Mouse (Mus musculus): ENCODE results near the gene Gm19426. TPM values are rescaled to one million over a fixed set of nuclear protein-coding genes. Genes with fewer than 3 reads are reported as not detected.

Gm19426 gene
- polyA plus RNA-seq, 1 experiment from 2014 or later: 7.2 TPM

DNA sequence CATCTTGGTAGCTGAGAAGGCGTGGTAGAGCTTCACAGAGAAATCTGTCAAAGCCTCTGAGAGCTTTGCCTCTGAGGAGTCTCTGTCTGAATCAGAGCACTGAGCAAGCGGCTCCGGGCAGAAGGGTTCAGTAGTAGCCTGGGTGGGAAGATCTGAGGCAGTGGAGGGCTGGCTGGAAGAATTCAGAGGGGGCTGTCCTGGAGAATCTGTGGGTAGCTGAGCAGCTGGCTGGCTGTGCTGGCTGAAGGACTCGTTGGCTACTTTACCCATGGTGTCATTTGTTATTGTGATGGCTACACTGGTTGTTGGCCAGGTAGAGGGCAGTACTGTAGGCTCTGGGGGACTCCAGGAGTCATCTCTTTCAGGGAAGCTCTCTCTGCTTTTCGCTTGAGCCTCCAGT, 29.7 kb upstream of the Gm19426 start:
- ATAC-seq (ENCODE audit: insufficient read depth, low FRiP score, low read depth): no peak
- no peak overlapping the region for H3K4me2 ChIP-seq

GRCm38 (mm10) chr2:84772454-84772853, 29.0 kb upstream of the Gm19426 start:
- Histone ChIP-seq H3K9me3 (no peaks in the 10 kb centered on the region), H3K36me3 (no peaks in the 10 kb centered on the region), H3K4me2 (no peak overlapping the region), H3K4me1 (peaks cover 6% of the 10 kb centered on the region; the same call in 1 of the 2 replicates), H3K27me3 (replicated peaks) (no peaks in the 10 kb centered on the region), H3K9ac (no peak overlapping the region), H3K27ac (no peak overlapping the region), H3K4me3 (replicated peaks) (no peak overlapping the region)
- WGBS: 86% methylated on average over 4 of the region's 4 CpGs
- ATAC-seq (ENCODE audit: insufficient read depth, low FRiP score, low read depth): no peak

More for the DNA sequence above, 29.7 kb upstream of the Gm19426 start:
- Histone ChIP-seq H3K4me3 (replicated peaks) (no peak overlapping the region), H3K9me3 (no peaks in the 10 kb centered on the region), H3K4me1 (peaks cover 6% of the 10 kb centered on the region; the same call in 1 of the 2 replicates), H3K36me3 (no peaks in the 10 kb centered on the region), H3K27ac (no peak overlapping the region), H3K9ac (no peak overlapping the region), H3K27me3 (replicated peaks) (no peaks in the 10 kb centered on the region)
- WGBS: 65% methylated on average over 5 of the region's 5 CpGs

DNA sequence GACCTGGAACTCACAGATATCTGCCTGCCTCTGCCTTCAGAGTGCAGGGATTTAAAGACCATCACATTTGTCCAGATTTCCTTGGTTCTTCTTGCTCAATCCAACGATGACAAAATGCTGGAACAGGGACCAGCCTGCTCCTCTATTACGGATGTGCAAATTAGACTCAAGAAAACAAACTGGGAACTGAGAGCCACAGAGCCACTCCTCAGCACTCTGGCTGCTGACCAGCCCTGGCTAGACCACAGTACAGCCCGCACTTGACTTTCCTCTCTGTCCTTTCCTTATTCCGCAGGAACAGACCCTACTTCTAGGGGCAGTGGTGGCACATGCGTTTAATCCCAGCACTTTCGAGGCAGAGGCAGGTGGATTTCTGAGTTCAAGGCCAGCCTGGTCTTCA, 27.0 kb upstream of the Gm19426 start:
- Histone ChIP-seq H3K27ac (no peak overlapping the region), H3K4me2 (no peak overlapping the region), H3K36me3 (0 out of 2 replicates have a peak, but pooled peaks cover 2% of the 10 kb centered on the region), H3K4me3 (replicated peaks) (no peak overlapping the region), H3K27me3 (replicated peaks) (no peaks in the 10 kb centered on the region), H3K4me1 (peaks cover 4% of the 10 kb centered on the region; the same call in 1 of the 2 replicates), H3K9me3 (no peaks in the 10 kb centered on the region), H3K9ac (no peak overlapping the region)
- no peak for ATAC-seq (ENCODE audit: insufficient read depth, low FRiP score, low read depth)
- 68% methylated on average over 6 of the region's 6 CpGs for WGBS

DNA sequence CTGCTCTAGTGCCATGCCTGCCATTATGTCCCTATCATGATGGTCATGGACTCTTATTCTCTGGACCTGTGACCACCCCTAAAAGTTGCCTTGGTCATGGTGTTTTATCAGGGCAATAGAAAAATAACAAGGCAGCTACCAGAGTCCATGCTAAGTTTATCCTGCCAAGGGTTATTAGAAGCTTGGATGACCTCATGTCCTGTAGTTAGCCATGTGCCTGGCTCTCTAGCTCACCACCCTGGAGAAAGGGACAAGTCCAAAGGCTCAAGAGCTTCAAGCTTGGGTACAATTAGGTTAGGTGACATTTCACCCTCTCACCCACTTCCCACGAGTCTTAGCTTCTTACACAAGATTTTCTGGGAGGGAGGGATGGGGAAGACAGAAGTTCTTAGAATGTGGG, 19.4 kb upstream of the Gm19426 start:
- no peak overlapping the region for H3K9ac ChIP-seq
- 45% methylated on average over 1 of the region's 1 CpGs for WGBS
- no peaks in the 10 kb centered on the region for H3K27me3 ChIP-seq (replicated peaks)
- ATAC-seq (ENCODE audit: insufficient read depth, low FRiP score, low read depth): no peak
- H3K4me3 ChIP-seq (replicated peaks): no peak overlapping the region
- H3K4me2 ChIP-seq: no peak overlapping the region
- no peak overlapping the region for H3K27ac ChIP-seq
- 0 out of 2 replicates have a peak, but pooled peaks cover 2% of the 10 kb centered on the region for H3K36me3 ChIP-seq
- H3K9me3 ChIP-seq: no peaks in the 10 kb centered on the region
- H3K4me1 ChIP-seq: no peaks in the 10 kb centered on the region

DNA sequence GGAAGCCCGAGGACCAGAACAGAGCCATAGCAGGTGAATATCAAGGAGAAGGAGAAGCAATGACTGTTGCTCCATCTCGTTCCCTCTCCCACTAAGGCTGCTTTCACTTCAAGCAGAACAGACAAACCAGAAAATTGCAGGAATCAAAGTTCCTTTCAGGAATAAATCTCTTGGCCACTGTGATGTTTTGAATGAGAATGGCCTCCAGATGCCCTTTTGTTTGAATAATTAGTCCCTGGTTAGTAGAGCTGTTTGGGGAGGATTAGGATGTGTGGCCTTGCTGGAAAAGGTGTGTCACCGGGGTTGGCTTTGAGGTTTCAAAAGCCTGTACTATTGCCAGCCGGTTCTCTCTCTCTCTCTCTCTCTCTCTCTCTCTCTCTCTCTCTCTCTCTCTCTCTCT, 18.8 kb upstream of the Gm19426 start:
- ATAC-seq (ENCODE audit: insufficient read depth, low FRiP score, low read depth): no peak
- no peaks in the 10 kb centered on the region for H3K9me3 ChIP-seq
- 0 out of 2 replicates have a peak, but pooled peaks cover 2% of the 10 kb centered on the region for H3K36me3 ChIP-seq
- no peaks in the 10 kb centered on the region for H3K27me3 ChIP-seq (replicated peaks)
- H3K4me3 ChIP-seq (replicated peaks): no peak overlapping the region
- H3K9ac ChIP-seq: no peak overlapping the region
- no peak overlapping the region for H3K27ac ChIP-seq
- H3K4me2 ChIP-seq: no peak overlapping the region
- no peaks in the 10 kb centered on the region for H3K4me1 ChIP-seq
- 53% methylated on average over 4 of the region's 4 CpGs for WGBS

DNA sequence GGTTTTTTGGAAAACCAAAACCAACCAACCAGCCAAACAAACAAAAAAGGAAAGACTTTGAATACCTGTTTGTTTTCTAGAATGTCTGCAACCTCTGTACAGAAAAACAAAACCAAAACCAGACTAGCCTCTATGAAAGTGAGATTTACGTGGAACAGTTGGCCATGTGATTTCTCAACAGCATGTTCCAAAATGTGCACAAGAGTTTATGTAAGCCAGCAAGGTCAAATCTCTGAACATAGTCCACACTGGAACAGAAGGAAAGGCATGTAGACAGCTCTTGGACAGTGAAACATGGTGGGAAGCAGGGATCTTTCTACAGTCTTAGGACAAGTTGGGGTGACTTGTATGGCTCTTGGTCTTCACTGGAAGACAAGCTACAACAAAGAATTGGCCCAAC, 18.4 kb upstream of the Gm19426 start:
- Histone ChIP-seq H3K4me2 (no peak overlapping the region), H3K27ac (no peak overlapping the region), H3K27me3 (replicated peaks) (no peaks in the 10 kb centered on the region), H3K9me3 (no peaks in the 10 kb centered on the region), H3K4me1 (no peaks in the 10 kb centered on the region), H3K36me3 (0 out of 2 replicates have a peak, but pooled peaks cover 2% of the 10 kb centered on the region), H3K4me3 (replicated peaks) (no peak overlapping the region), H3K9ac (no peak overlapping the region)
- 84% methylated on average over 1 of the region's 1 CpGs for WGBS
- ATAC-seq (ENCODE audit: insufficient read depth, low FRiP score, low read depth): no peak

DNA sequence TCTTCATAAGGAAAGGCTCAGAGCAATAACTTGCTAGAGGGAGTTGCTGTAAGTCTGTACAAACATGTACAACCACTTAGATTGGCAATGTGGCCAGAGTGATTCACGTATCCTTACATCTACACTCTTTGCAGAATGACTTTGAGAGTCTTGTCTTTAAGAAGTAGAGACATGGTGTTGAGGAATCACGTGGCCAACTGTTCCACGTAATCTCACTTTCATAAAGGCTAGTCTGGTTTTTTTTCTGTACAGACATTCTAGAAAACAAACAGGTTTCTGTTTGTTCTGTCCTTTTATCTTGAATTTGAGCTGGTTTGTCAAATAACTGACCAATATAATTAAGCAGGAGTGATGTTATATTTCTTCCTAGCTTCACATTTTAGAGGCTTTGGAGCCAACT, 17.9 kb upstream of the Gm19426 start:
- Histone ChIP-seq H3K4me1 (no peaks in the 10 kb centered on the region), H3K27me3 (replicated peaks) (no peaks in the 10 kb centered on the region), H3K27ac (no peak overlapping the region), H3K4me2 (no peak overlapping the region), H3K9ac (no peak overlapping the region), H3K9me3 (no peaks in the 10 kb centered on the region), H3K36me3 (no peaks in the 10 kb centered on the region), H3K4me3 (replicated peaks) (no peak overlapping the region)
- 71% methylated on average over 3 of the region's 3 CpGs for WGBS
- ATAC-seq (ENCODE audit: insufficient read depth, low FRiP score, low read depth): no peak

GRCm38 (mm10) chr2:84760777-84761176, 17.3 kb upstream of the Gm19426 start:
- Histone ChIP-seq H3K36me3 (no peaks in the 10 kb centered on the region), H3K4me3 (replicated peaks) (no peak overlapping the region), H3K9me3 (no peaks in the 10 kb centered on the region), H3K27ac (no peak overlapping the region), H3K9ac (no peak overlapping the region), H3K4me2 (no peak overlapping the region), H3K27me3 (replicated peaks) (no peaks in the 10 kb centered on the region), H3K4me1 (no peaks in the 10 kb centered on the region)
- 64% methylated on average over 8 of the region's 8 CpGs for WGBS
- ATAC-seq (ENCODE audit: insufficient read depth, low FRiP score, low read depth): no peak

- H3K27me3 ChIP-seq (replicated peaks): no peaks in the 10 kb centered on the region
- ATAC-seq (ENCODE audit: insufficient read depth, low FRiP score, low read depth): peak; percentile 53; the same call in 1 of the 2 replicates
Measured at GRCm38 (mm10) chr2:84758542-84759127, 15.2 kb upstream of the Gm19426 start.

DNA sequence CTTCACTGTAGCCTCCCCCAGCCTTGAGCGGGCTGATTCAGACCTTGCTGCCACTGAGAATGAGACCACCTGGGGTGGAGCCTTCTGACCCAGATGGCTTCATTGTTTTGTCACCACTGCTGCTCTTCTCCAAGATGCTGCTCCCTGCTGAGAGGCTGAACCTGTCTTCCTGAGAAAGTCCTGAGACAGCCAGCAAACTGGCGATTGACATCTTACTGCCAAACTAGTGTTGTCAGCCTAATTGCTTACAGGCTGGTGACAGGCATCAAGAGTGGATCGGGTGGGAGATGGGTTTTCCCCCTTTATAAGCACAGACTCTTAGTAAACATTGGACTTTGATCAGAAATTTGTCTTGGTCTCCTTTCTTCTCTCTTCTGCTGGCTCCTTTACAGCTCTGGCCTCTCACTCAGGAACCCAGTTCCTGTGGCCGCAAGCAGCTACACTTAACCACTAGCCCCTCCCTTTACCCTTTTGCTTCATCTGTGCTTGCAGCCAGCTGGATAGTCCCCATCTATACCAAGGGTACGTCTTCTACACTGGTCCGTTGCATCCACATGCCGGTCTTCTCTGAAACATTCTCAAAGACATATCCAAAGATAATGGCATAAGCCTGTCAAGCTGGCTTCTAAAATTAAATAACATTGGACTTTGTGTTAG, 13.7 kb upstream of the Gm19426 start:
- no peaks in the 10 kb centered on the region for H3K9me3 ChIP-seq
- WGBS: 54% methylated on average over 7 of the region's 7 CpGs
- H3K4me2 ChIP-seq: no peak overlapping the region
- no peak overlapping the region for H3K4me3 ChIP-seq (replicated peaks)
- no peak overlapping the region for H3K27ac ChIP-seq
- no peak overlapping the region for H3K9ac ChIP-seq
- H3K36me3 ChIP-seq: no peaks in the 10 kb centered on the region
- ATAC-seq (ENCODE audit: insufficient read depth, low FRiP score, low read depth): no peak
- H3K27me3 ChIP-seq (replicated peaks): no peaks in the 10 kb centered on the region
- H3K4me1 ChIP-seq: no peaks in the 10 kb centered on the region

More at GRCm38 (mm10) chr2:84758542-84759127, 15.2 kb upstream of the Gm19426 start:
- Histone ChIP-seq H3K36me3 (no peaks in the 10 kb centered on the region), H3K9me3 (no peaks in the 10 kb centered on the region), H3K9ac (no peak overlapping the region), H3K4me3 (replicated peaks) (no peak overlapping the region), H3K4me1 (no peaks in the 10 kb centered on the region), H3K4me2 (no peak overlapping the region), H3K27ac (no peak overlapping the region)
- 1% methylated on average over 2 of the region's 2 CpGs for WGBS

- no peaks in the 10 kb centered on the region for H3K36me3 ChIP-seq
- H3K4me1 ChIP-seq: no peaks in the 10 kb centered on the region
- no peaks in the 10 kb centered on the region for H3K27me3 ChIP-seq (replicated peaks)
- H3K9me3 ChIP-seq: no peaks in the 10 kb centered on the region
- no peak overlapping the region for H3K4me2 ChIP-seq
- no peak overlapping the region for H3K4me3 ChIP-seq (replicated peaks)
- no peak for ATAC-seq (ENCODE audit: insufficient read depth, low FRiP score, low read depth)
- 74% methylated on average over 5 of the region's 5 CpGs for WGBS
- H3K27ac ChIP-seq: no peak overlapping the region
- no peak overlapping the region for H3K9ac ChIP-seq
Measured at GRCm38 (mm10) chr2:84756245-84756644, 12.8 kb upstream of the Gm19426 start.

- no peak overlapping the region for H3K4me2 ChIP-seq
- no peak; the same call in 1 of the 2 replicates for ATAC-seq (ENCODE audit: insufficient read depth, low FRiP score, low read depth)
- no peak overlapping the region for H3K9ac ChIP-seq
- no peaks in the 10 kb centered on the region for H3K36me3 ChIP-seq
- no peaks in the 10 kb centered on the region for H3K27me3 ChIP-seq (replicated peaks)
- no peaks in the 10 kb centered on the region for H3K9me3 ChIP-seq
- 0 out of 2 replicates have a peak, but pooled peaks cover 2% of the 10 kb centered on the region for H3K4me1 ChIP-seq
- 46% methylated on average over 6 of the region's 6 CpGs for WGBS
- peak overlapping the region; percentile 48; the same call in 1 of the 2 replicates for H3K27ac ChIP-seq
- no peak overlapping the region for H3K4me3 ChIP-seq (replicated peaks)
Measured at GRCm38 (mm10) chr2:84750115-84750514, 6.7 kb upstream of the Gm19426 start.
